Mouse (Mus musculus) mesoderm, embryonic 11.5 days (tissue): ENCODE data around the gene Mpdu1.

ENCODE experiments used
- DNase-seq: peaks from one replicate; pipeline ENCODE4 v3.0.0-alpha.2; 2012; ENCODE audit warnings: low read depth, low spot score

The Mpdu1 gene

GRCm38 (mm10) chr11:69692196-69692811 lies 29.9 kb upstream of the Mpdu1 start:
- no peak for DNase-seq

GRCm38 (mm10) chr11:69689891-69690290 lies 27.4 kb upstream of the Mpdu1 start:
- DNase-seq = no peak

- no peak for DNase-seq
These were observed 24.6 kb upstream of the Mpdu1 start for GRCm38 (mm10) chr11:69687061-69687460.

- DNase-seq = no peak
These were observed 23.9 kb upstream of the Mpdu1 start for GRCm38 (mm10) chr11:69686377-69686776.

GRCm38 (mm10) chr11:69685526-69686148 lies 23.2 kb upstream of the Mpdu1 start, which contains the start of gene Tnfsf13:
Tnfsf13 (minus strand) TSS chr11:69685784.
- no peak for DNase-seq

GRCm38 (mm10) chr11:69684936-69685335 lies 22.5 kb upstream of the Mpdu1 start:
- no peak for DNase-seq

GRCm38 (mm10) chr11:69684128-69684745 lies 21.8 kb upstream of the Mpdu1 start:
- no peak for DNase-seq

GRCm38 (mm10) chr11:69683576-69683975 lies 21.1 kb upstream of the Mpdu1 start:
- no peak for DNase-seq

- peak; percentile 95 for DNase-seq
These were observed 20.5 kb upstream of the Mpdu1 start for GRCm38 (mm10) chr11:69682840-69683533.

- DNase-seq = no peak
These were observed 19.9 kb upstream of the Mpdu1 start for GRCm38 (mm10) chr11:69682209-69682839.

GRCm38 (mm10) chr11:69681314-69682208 lies 19.1 kb upstream of the Mpdu1 start, which contains the start of gene Senp3:
Senp3 (minus strand) TSS chr11:69682084.
- peak; percentile 99 for DNase-seq

- DNase-seq = no peak
These were observed 17.9 kb upstream of the Mpdu1 start for GRCm38 (mm10) chr11:69680136-69680855.

GRCm38 (mm10) chr11:69679144-69679543 lies 16.7 kb upstream of the Mpdu1 start:
- no peak for DNase-seq

GRCm38 (mm10) chr11:69672211-69672706 lies 9.8 kb upstream of the Mpdu1 start, which contains the start of gene Eif4a1:
Eif4a1 (minus strand) TSS chr11:69672423.
- peak; percentile 100 for DNase-seq

- DNase-seq = no peak
These were observed 9.3 kb upstream of the Mpdu1 start for GRCm38 (mm10) chr11:69671726-69672124.

GRCm38 (mm10) chr11:69670786-69671725 lies 8.6 kb upstream of the Mpdu1 start:
- DNase-seq = peak; percentile 96

GRCm38 (mm10) chr11:69666665-69667005 lies 4.2 kb upstream of the Mpdu1 start:
- DNase-seq = no peak

- no peak for DNase-seq
These were observed 3.7 kb upstream of the Mpdu1 start, which contains the start of gene Cd68 for GRCm38 (mm10) chr11:69665961-69666664. Cd68 (minus strand) TSS chr11:69666153.
